Mouse (Mus musculus) skeletal muscle tissue, adult 2 months (tissue): ENCODE measurements around the gene Zdhhc22.
A peak's percentile ranks its signal among the peaks of the same experiment; 100 is the strongest.

Experiments
- DNase-seq: peaks from one replicate; pipeline ENCODE4 v3.0.0-alpha.2; 2012; ENCODE audit warnings: low read depth, low spot score

Gene Zdhhc22

DNA sequence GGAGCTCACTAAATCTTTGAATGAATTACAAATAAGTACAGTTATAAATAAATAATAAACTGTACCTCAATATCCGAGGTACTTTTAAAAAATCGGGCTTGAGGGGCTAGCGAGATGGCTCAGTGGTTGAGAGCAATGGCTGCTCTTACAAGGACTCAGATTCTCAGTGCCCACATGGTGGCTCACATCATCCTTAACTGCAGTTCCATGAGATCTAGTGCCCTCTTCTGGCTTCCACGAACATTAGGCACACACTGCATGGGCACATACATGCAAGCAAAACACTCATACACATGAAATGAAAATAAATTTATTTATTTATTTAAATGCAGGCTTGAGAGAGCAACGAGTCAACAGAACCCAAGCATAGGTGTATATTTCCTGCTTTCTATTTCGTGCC, 5.7 kb upstream of the Zdhhc22 start:
- DNase-seq: no peak

DNA sequence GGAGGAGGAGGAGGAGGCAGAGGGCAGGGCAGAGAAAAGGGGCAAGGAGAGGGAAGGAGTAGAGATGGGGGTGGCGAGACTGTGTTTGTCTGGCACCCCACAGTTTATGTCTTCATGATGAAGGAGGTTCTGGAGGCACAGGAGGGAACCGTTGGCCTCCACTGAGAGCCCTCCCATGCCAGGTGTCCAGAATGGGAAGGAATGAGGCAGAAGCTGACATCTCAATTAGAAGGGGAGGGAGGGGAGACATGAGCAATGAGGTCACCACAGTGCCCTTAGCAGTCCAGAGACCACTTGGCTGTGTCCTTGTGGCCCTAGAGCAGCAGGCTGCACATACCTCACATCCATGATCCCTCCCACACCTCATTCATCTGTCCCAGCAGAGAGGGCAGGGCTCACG, 4.5 kb upstream of the Zdhhc22 start:
- DNase-seq: no peak

DNA sequence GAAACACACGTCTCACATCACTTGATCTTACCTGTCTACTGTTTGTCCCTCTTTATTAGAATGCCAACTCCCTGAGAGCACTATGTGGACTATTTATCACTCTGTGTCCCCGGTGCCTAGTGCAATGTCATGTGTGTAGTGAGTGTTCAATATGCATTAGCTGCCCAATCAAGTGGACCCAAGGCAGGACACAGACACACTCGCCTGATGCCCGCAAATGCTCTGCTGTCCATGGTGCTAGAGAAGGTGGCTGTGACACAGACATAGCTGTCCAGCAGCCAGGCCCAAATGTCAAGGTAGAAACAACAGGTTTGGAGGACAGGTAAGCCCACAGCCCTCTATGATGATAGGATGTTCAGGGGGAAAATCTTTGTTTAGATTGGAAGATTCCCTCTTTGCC, 3.9 kb upstream of the Zdhhc22 start:
- DNase-seq: no peak

DNA sequence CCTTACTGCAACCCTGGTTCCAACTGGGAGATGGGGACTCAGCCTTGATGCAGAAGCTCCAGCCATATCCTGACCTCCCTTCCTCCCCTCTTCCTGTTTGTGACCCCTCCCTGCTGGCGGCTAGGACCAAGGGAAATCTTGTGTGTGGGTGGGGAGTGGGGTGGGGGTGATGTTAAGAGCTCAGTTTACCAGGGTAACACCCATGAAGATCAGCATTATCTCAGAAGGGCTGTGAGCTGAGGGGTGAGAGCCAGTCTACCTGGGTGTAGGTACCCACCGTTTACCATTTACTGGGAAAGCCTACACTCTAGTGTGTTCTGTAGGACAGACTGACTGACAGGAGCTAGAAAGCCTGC, 503 bp upstream of the Zdhhc22 start:
- no peak for DNase-seq

DNA sequence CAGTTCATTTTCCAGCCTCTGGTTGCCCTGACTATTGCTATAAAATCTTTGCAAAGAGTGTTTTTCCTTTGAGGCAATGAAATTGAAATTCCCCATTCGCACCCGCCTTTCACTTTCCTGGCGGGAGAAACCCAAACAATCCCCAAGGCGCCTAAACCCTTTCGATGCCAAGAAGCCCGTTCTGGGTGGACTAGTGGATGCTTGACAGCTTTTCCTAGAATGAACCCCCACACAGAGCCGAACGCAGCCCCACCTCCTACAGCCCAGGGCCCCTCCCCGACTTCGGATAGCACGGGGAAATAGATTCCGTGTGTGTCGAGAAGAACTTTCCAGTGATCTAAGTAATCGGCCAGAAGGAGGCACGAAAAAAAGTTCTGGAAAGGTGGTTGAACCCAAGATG, 852 bp downstream of the Zdhhc22 start:
- DNase-seq: no peak

DNA sequence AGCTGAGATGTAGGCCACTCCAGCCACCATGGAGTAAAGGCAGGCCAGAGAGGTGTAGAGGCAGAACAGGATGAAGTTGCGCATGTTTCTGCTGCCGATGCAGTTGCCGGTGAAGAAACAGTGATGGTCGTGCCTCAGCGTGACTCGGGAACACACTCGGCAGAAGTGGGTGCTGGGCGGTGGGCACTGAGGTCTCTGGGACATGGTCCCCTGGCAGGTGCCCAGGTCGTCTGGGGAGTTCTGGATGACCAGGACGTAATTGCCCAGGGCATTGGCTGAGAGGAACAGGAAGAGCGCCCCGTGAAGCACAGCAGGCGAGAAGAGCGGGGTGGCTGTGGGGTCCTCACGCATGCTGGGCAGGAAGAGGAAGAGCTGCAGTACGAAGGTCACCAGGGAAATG, 2.0 kb downstream of the Zdhhc22 start:
- no peak for DNase-seq

DNA sequence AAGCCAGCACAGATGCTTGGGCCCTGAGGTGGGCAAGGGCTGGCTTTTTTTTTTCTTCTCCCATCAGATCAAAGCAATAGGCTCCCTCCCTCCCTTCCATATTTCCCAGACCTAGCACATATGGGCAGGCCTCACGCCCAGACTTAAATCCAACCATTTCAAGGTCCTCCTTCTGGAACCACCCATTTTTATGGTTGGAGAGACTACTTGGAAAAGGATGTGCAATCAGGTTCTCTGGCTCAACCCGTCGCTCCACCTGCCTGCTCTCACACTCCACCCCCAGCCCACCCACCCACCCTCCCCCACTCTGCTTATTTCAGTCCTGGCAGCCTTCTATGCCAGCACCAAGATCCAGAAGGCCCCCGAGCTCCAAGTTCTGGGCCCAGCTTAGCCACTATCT, 3.7 kb downstream of the Zdhhc22 start:
- no peak for DNase-seq

DNA sequence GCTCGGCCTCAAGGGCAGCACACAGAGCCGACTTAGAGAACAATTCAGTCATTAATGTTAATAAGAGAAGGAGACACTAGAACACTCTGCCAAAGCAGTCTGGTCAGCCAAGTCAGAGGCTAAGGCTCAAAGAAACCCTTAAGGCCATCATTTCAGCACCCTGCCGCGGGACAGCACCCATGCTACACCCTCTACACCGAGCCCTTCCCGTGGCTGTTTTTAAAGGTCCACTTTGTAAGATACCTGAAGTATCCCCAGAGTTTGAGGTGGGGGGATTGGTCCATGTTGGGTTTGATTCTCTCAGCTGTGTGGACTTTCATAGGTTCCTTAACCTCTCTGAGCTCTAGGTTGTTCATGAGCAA, 6.1 kb downstream of the Zdhhc22 start:
- no peak for DNase-seq

DNA sequence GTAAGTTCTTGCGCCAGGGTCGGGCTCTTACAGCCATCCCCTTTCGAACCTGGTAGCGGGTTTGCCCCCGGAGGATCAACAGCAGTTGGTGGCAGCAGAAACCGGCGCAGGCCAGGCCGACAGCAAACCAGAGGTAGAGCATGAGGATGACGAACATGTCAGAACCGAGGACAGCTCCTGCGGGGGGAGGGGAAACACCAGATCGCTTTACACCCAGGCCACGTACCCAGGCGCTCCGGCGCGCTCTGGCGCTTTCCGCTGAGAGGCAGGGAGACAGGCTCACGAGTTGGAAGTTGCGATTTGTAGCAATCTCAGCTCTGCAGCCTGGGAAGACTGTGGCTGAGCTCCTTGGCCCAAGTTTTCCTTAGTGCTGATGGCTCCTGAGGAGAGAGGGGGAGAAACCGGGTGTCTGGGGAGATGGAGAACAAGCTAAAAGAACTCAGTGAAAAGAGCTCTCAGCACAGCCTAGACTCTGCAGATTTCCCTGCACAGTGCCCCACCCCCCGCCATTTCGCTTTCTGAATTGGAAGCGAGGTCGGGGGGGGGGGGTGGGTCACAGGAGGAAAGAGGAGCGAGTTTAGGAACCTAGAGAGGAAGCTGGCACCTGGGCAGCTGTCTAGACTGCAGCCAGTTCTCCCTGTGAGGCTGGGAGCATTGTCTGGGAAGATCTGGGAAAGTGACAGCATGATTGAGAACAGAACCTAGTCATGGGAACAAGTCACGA, 6.6 kb downstream of the Zdhhc22 start:
- DNase-seq: peak; percentile 35

DNA sequence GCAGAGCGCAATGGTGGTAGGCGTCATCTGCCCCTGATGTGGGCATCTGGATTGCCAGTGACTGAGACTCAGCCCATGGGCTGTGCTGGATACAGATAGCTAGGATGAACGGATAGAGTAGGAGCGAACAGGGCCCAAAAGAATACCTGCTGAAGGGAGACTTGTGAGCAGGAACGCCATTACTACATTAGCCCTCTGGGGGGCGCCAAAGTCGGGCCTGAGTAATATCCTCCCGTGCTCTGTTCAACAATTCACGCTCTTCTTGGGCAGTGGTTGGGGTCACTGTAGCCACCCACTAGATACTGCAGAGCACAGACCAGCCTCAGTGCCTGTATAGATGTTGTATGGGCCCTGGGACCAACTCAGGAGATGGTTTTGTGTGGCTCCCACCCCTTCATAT, 9.1 kb downstream of the Zdhhc22 start:
- DNase-seq: no peak

DNA sequence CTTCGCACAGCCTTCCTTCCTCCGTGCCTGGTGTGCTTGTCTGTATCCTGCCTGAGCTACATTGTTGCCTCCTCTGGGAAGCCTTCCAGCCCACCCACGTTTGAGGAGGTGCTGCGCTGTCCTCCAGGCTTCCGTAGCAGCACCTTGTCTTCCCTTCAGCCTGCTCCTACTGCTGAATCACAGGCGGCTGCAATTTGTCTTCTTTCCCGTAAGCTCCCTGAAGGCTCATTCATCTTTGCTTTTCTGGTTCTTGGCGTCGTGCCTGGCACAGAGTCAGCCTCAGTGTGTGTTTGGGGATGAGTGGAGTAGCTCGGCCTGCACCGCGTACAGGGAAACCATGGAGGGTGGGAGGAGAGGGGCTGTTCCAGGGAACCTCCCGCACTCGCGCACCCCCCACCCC, 12.4 kb downstream of the Zdhhc22 start:
- no peak for DNase-seq

DNA sequence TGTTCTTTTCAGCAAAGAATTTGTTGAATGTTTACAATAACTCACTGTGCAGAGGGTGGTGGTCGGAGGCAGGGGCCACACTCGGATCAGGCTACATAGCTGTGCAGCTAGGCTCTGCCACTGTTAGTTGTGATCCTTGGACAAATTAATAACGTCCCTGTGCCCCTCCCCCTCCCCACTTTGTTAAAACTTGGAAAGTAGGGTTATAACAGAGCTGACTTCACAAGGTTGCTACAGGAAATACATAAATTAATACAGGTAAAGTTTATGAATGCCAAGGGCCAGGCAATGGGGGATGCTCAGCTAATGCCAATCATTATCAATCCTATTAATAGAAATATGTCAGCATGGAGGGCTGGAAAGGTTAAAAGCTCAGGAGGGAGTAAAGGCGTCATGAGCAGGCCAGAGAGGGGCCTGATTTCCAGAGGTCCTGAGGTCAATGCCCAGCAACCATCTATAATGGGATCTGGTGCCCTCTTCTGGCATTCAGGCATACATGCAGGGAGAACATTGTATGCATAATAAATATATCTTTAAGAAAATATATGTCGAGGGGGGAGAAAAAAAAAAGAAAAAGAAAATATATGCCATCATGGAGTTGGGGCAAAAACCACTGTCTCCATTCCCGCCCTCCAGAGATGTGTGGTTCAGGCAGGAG, 13.6 kb downstream of the Zdhhc22 start:
- DNase-seq: no peak

DNA sequence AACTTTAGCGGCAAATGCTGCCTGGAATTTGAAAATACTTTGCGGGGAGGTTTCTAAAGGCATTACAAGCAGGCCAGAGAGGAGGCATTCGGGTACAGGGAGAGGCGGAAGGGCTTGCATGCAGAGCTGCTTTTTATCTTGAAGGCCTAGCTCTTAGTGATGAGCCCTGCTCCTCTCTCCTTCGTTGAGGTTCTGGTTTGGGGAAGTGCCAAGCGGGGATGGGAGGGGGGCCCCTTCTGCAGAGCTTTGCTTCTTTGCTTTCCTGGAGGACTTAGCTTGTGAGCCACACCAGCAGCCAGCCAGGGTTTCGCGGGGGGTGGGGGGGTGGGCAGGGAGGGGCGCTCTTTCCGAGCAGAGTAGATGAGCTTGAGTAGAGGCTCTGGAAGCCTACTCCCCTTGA, 14.5 kb downstream of the Zdhhc22 start:
- no peak for DNase-seq

DNA sequence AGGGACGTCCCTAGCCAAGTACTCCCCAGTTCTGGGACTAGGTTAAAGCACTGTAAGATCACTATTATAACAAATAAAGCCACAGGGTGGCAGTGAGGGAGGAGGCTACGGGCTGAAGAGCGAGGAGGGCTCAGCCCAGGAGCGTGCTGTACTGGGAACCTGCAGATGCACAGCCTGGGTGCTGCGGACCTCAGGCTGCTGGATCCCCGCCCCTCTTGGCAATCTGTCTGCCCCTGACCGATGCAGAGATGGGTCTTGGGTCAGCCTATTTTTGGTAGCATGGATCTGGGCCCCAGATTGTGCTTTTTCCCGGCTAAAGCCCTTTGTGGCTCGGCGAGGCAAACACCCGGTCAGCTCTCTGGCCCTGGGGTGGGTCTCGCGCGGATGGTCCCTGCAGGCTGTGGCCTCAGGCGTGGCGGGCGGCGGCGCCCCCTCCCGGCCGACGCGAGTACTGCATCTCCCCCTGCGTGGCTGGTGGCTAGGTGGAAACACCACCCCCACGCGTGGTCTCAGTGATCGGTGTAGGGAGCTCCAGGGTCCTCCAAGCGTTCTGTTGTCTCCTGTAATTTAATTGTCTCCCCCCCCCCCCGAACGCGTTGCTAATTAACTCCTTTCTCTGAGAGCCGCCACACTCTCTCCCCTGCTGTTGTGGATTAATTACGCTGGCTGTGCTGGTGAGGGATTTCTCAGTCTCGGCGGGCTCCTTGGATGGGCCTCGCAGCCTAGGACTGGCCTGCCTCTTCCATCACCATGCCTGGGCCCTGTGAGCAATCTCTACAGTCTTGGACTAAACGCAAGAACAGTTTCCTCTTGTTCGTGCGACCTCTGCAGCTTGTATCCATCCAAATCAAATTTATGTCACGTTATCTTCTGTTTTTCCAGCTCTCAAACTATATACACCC, 15.6 kb downstream of the Zdhhc22 start:
- DNase-seq: peak; percentile 34

DNA sequence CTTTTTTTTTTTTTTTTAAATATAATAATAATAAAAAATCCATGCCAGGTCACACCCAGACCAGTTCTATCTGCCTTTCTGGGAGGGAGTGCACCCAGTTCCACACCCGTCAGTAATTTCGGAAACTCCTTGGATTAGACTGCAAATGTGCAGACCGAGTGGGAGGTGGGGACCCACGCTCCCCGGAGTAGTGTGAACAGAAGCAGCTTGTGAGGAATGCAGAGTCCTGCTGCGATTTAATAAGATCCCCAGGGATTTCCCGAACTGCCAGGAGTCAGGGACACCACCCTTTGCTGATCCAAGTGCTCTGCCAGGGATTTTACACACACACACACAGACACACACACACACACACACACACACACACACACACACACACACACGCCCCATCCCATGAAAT, 16.5 kb downstream of the Zdhhc22 start:
- no peak for DNase-seq

DNA sequence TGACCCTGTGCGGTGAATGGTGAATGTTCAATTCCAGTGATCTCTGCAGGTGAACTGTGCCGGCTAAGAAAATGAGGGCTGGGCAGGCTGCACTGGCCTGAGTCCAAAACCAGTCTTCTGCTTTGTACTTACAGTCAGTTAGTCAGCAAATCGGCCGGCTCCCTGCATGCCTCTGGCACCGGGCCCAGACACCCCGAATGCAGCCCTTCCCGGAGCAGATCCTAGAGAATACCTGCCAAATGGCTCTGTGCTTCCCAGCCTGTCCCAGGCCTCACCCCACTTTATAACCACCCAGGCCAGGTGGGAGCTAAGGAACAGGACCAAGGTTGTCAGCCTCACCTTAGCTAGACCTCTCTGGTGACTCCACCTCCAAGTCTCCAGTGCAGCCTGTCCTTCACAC, 17.0 kb downstream of the Zdhhc22 start:
- DNase-seq: no peak

DNA sequence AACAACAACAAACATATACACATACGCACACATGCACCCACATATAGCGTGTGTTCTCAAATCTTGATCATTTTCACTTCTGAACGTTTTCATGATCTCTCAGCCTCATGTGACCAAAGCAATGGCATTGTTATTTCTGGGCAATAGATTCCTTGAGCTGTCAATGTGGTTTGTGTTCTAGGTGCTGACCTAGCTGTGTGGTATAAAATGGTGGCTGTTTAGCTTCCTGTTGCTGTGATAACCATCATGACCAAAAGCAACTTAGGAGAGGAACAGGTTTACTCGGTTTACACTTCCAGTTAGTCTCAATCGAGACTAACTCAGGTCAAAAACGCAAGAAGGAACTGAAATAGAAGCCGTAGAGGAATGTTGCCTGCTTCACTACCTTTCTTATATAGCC, 19.1 kb downstream of the Zdhhc22 start:
- no peak for DNase-seq

DNA sequence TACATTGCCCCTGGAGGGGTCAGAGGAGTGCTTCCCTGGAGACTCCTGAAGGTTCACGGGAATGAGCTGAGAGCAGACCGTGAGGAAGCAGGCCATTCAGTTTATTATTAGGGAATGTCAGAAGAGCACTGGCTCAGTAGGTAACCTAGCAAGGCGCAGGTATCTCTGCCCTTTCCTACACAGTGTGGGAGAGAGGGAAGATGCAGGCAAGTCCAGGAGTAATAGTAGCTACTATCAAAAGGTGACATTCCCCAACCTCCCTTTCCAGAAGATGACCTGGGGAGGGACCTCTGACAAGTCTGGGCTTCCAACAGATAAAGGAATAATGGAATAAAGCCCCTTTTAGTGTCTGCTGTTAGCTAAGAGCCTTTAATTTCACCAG, 21.0 kb downstream of the Zdhhc22 start:
- DNase-seq: no peak

DNA sequence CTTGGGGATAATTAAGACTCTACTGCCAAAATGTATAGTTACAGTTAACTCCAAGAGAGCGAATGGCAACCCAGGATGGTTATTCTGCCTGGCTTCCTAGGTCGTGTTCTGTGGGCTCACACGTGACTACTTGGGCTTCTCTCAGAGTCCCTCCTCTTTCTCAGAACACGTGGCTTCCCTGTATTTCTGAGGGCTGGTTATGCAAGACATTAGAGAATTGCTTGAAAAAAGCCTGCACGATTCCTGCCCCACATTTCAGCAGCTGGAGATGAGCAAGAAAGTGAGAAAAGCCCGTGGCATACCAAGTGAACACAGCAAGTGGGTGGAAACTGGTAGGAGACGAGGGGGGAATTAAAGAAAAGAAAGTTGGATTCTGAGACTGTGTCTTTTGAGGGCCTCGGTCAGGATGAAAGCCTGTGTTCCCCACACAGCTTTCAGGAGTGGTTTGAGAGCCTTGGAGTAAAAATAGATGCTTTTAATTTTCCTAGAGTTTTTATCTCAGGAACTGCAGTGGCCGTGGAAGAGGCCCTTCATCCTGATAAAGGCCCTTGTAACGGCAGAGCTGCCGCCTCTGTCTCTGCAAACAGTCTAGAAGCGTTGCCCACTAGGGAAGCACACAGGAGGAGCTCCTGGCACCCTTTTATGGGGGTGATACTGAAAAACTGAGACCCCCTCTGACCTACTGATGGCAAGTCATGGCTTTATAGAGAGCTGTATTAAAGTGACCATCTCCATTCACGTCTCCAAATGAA, 21.6 kb downstream of the Zdhhc22 start:
- peak; percentile 61 for DNase-seq

DNA sequence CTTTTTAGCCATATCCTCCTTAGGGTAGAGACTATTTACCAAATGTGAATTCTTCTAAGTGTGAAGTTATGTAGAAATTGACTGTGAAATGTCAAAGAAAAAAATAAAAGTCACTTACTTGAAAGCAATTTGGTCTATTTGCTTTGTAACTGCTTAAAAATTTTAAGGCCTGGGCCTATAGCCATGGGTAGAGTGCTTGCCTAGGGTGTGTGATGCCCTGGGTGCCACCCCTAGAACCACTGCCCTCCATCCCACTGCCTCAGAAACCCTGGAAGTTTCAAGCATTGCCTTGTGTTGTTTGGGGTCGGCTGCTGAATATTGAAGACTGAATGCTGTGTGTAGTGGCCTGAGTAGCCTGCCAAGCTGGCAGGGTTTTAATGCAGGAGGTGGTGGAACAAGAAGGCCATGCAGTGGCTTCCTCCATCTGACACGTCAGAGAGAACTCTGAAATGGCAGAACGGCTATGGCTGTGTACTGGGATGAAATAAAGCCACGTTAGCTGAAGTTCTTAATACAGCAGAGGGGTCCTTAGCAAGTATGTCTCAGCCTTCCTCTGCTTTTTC, 24.9 kb downstream of the Zdhhc22 start:
- no peak for DNase-seq

DNA sequence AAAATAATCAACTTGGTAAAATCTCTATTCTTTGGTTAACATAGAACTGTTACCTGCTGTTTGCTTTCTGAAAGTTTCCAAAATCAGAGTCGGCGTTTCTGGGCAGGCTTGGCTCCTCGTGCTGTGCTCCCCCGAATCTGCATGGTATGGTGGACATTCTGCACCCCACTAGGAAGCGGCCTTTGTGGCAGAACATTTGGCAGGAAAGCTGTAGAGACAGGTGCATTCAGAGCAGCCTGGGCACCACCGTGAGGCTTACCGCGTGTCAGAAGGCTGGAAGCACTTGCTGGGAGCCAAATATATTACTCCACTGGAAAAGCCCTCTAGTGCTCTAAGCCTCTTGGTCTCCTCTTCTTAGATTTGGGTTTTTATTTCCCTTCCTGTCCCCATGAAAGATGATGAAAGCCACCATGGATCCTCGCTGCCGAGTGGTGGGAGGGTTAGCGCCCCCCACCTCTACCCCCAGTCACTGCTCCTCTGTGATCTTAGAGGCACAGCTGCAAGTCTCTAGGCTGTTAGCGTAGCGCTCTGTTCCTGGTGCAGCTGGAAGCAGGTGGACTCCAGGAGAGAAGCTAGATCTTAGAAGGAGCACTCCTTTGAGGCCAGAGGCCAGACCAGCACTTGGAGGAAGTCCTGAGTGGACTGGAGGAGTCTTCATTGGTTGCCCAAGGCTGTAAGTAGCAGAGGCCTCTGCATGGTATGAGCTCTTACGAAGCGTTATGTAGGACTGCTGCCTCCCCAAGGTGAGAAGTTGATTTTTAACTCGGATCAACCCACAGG, 25.8 kb downstream of the Zdhhc22 start:
- no peak for DNase-seq
